Mouse (Mus musculus) ZHBTc4 (cell line): ENCODE results near the gene Mycl.

Experiments used
- DNase-seq: peaks from one replicate; pipeline ENCODE4 v3.0.0-alpha.2; 2011; ENCODE audit warnings: low read depth, low spot score

Gene Mycl

GRCm38 (mm10) chr4:122995404-122996220 lies at the start of gene Mycl:
Mycl (plus strand) TSS chr4:122995652.
- peak; percentile 95 for DNase-seq

- no peak for DNase-seq
Observed at GRCm38 (mm10) chr4:122947223-122947622, 48.2 kb upstream of the Mycl start.

- no peak for DNase-seq
Observed at GRCm38 (mm10) chr4:122949096-122949495, 46.4 kb upstream of the Mycl start.

GRCm38 (mm10) chr4:122954680-122955411 lies 40.6 kb upstream of the Mycl start:
- DNase-seq = no peak

GRCm38 (mm10) chr4:122955412-122956136 lies 39.9 kb upstream of the Mycl start:
- DNase-seq = peak; percentile 94

GRCm38 (mm10) chr4:122956301-122956700 lies 39.2 kb upstream of the Mycl start:
- no peak for DNase-seq

GRCm38 (mm10) chr4:122958491-122959031 lies 36.9 kb upstream of the Mycl start:
- no peak for DNase-seq

- DNase-seq = peak; percentile 22
Observed at GRCm38 (mm10) chr4:122959816-122960215, 35.6 kb upstream of the Mycl start.

GRCm38 (mm10) chr4:122960321-122961099 lies 34.9 kb upstream of the Mycl start:
- peak; percentile 35 for DNase-seq

- peak; percentile 69 for DNase-seq
Observed at GRCm38 (mm10) chr4:122961100-122961567, 34.3 kb upstream of the Mycl start, which contains the start of gene Mfsd2a. Mfsd2a (minus strand) TSS chr4:122961188.

GRCm38 (mm10) chr4:122961589-122961988 lies 33.9 kb upstream of the Mycl start:
- DNase-seq = no peak

GRCm38 (mm10) chr4:122962751-122963150 lies 32.7 kb upstream of the Mycl start:
- no peak for DNase-seq

- no peak for DNase-seq
Observed at GRCm38 (mm10) chr4:122968106-122968505, 27.3 kb upstream of the Mycl start.

GRCm38 (mm10) chr4:122971191-122971590 lies 24.3 kb upstream of the Mycl start:
- no peak for DNase-seq

GRCm38 (mm10) chr4:122971646-122972045 lies 23.8 kb upstream of the Mycl start:
- DNase-seq = no peak

- no peak for DNase-seq
Observed at GRCm38 (mm10) chr4:122972056-122972455, 23.4 kb upstream of the Mycl start.

GRCm38 (mm10) chr4:122974976-122975520 lies 20.4 kb upstream of the Mycl start:
- DNase-seq = no peak

GRCm38 (mm10) chr4:122976885-122977284 lies 18.6 kb upstream of the Mycl start:
- DNase-seq = no peak

GRCm38 (mm10) chr4:122978850-122979249 lies 16.6 kb upstream of the Mycl start:
- no peak for DNase-seq

GRCm38 (mm10) chr4:122979826-122980225 lies 15.6 kb upstream of the Mycl start:
- DNase-seq = no peak

GRCm38 (mm10) chr4:122980684-122981083 lies 14.8 kb upstream of the Mycl start:
- no peak for DNase-seq
